Mouse (Mus musculus): ENCODE measurements at regions not wholly inside any gene's neighbourhood (a gene's known extent, or its start where the extent isn't known, plus 50 kb on each side); places are given as distances from the start of the nearest gene placed in this dataset.

- no peak for DNase-seq
These were observed 174.7 kb upstream of the Ptbp2 start for GRCm38 (mm10) chr3:119958799-119959467.

GRCm38 (mm10) chr3:119957529-119957928 is 173.3 kb upstream of the Ptbp2 start:
- no peak for DNase-seq

- DNase-seq: no peak
These were observed 171.7 kb upstream of the Ptbp2 start for GRCm38 (mm10) chr3:119955745-119956615.

GRCm38 (mm10) chr3:119950721-119951120 is 166.5 kb upstream of the Ptbp2 start:
- no peak for DNase-seq

GRCm38 (mm10) chr3:119950070-119950469 is 165.8 kb upstream of the Ptbp2 start:
- no peak for DNase-seq

GRCm38 (mm10) chr3:119949620-119950019 is 165.4 kb upstream of the Ptbp2 start:
- peak; percentile 27 to 35 for DNase-seq

DNA sequence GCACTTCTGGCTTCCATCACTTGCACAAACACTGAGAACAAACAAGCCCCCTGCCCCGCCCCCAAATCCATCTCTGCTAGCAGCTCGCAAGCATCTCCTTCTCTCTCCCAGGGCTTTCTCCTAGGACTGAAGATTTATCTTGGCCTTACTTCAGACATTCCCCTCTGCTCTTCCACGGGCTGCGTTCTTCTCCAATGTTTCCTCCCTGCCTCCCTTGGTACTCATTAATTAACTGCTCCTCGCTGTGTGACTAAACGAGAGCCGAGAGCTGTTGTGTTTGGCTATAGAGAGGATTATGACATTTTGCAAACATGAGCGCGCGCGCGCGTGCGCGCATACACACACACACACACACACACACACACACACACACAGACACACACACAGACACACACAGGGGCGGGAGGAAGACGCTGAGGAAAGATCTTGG is 164.8 kb upstream of the Ptbp2 start:
- DNase-seq: peak; percentile 88 to 93

DNA sequence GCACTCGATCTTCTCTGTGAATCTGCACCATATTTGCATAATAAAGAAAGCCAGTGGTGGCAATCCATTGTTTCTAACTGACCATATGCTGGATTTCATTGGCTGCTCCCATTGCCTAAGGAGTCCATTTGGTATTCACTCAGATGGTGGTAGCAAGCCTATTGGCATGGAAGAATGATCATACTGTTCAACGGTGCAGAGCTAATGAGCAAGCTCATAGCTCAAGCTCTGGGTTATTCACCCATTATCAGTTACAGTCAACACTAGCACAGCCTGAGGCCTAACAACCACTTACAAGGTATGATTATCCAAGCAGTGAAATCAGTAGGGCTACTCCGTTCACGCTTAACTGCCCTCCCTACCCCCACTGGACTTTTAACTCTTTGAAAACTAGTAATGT is 162.9 kb upstream of the Ptbp2 start:
- peak in 1 of 2 experiments; percentile 10 for DNase-seq

- DNase-seq: no peak
These were observed 159.8 kb upstream of the Ptbp2 start for GRCm38 (mm10) chr3:119944115-119944514.

GRCm38 (mm10) chr3:119939091-119939490 is 154.8 kb upstream of the Ptbp2 start:
- no peak for DNase-seq

DNA sequence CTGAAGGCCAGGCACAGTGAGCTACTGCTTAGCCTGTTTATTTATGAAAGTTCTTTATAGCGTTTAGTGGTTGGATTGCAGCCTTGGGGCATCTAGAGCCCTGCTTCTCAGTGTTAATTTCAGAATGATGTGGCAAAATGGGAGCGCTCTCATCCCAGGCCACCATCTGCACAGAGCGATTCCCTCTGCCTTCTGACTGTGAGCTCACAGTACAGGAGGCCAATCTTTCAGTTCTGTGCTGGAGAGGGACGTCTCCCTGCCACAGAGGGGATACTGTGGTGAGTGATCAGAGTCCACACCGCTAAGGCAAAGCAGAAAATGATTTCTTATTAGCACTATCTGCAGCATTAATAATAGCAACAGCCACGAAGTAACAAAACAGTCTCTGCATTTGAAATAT is 154.2 kb upstream of the Ptbp2 start:
- DNase-seq: no peak

GRCm38 (mm10) chr3:119936526-119936925 is 152.3 kb upstream of the Ptbp2 start:
- no peak for DNase-seq

- DNase-seq: no peak
These were observed 148.8 kb upstream of the Ptbp2 start for GRCm38 (mm10) chr3:119933049-119933511.

DNA sequence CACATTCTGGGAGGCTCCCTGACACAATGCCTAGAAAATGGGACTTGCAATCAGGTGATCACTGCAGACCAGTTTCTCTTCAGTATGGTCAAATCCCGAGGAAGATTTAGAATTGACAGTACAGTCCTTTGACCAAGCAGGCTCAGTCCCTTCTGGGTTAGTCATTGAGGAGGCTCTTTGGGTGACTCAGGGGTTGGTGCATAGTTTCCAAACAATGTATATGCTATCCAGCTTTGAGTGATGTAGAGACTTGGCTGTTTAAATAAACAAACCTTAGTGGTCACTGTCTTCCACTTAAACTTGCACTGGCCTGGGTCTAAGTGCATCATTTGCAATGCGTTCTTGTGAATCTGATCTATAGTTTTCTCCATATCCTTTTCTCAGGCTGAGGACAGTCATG is 144.0 kb upstream of the Ptbp2 start:
- DNase-seq: no peak

GRCm38 (mm10) chr3:119919501-119920141 is 135.4 kb upstream of the Ptbp2 start:
- no peak for DNase-seq

GRCm38 (mm10) chr3:119915984-119916865 is 132.0 kb upstream of the Ptbp2 start:
- no peak for DNase-seq

GRCm38 (mm10) chr3:119911532-119911931 is 127.3 kb upstream of the Ptbp2 start:
- DNase-seq: no peak

- DNase-seq: no peak
These were observed 120.0 kb upstream of the Ptbp2 start for GRCm38 (mm10) chr3:119904244-119904643.

DNA sequence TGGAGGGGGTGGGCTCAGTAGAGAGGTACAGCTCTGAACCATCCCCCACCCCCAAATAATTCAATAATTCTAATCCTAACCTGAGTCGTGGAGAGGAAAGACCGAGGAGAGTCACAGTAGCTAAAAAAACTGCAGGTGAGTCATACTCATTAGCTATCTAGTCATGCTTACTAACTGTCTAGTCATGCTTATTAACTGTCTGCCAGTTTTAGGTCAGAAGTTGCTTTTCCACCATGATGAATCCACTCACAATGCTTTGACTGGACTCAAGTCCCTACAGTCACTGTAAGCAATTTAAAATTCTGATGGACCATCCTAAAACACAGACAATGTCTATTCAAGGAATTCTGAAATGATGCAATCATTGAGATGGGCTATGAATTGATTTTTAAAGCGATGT is 110.9 kb upstream of the Ptbp2 start:
- no peak for DNase-seq

- peak; percentile 6 to 10 for DNase-seq
These were observed 109.8 kb upstream of the Ptbp2 start for GRCm38 (mm10) chr3:119894035-119894434.

DNA sequence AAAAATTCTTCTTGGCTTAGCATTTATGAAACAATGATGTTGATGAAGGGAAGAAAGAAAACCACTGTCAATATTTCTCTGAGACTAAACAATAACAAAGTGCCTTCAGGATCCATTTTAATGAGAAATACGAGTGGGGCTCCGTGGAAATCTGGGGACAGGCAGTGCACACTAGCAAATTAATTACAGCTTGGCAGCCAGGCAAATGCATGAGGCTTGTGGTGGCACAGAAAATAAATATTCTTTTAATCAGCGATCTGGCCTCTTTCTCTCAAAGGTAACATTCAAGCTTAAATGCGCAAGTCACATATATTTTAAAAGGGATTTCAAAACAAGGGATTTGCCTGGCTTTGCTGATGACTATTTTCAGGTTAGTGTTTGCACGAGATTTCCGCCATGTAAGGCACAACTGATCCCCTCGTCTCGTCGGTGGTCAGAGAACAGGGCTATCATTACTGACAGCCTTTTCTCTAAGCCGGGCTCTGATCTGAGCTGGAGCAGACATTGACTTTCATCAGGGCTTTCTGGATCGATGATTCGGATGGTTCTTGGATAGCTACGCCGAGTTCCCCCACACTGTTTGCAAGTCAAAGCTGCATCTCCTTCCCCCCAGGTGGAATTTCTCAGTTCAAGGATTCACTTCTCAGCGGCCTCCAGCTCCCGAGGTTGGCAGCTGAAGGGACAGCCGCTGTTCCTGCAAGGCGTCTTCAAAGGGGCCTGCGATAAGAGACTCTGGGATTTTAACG is 109.1 kb upstream of the Ptbp2 start:
- DNase-seq: peak; percentile 4 to 17
